Mouse (Mus musculus) left cerebral cortex, postnatal 25 days (tissue): Measurements from ENCODE around the gene Tufm. TPM values are rescaled to one million over a fixed set of nuclear protein-coding genes. Genes with fewer than 3 reads are reported as not detected.

Source experiments
- DNase-seq, 2 experiments: peaks; one replicate each; pipeline ENCODE4 v3.0.0; 2022; ENCODE audit warnings: low spot score in 2 of 2, mixed read lengths in 1 of 2
- intact Hi-C: fragments of 180-260 bp; cut with DNase I; formaldehyde crosslinking; loops from one replicate; pipeline ENCODE4 v1.15.1; 2025
- total RNA-seq, 2 experiments: library from RNA; stranded (reverse); gene quantifications; 2 replicates each; pipeline ENCODE4 v1.2.3; 2021

Gene Tufm
- total RNA-seq, 2 experiments from 2014 or later, result 76.3 to 92.6 TPM

DNA sequence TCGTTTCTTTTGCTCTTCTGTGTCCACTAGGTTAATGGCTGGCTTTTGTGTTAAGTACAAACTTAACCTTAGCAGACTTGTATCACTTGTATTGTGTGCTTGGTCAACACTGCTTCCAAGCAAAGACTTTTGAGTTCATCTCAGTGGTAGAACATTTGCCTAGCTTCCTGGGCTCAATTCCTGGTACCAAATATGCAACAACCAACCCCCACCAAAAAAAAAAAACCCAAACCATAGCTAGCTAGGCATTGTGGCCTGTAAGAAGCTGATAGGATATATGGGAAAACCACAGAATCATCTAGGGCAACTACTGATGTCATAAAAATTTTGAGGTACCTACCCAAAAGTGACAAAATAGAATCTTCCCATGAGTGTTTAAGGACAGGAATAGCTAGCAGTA, 3.8 kb downstream of the Tufm start:
- intact Hi-C loops, result no loop called here

DNA sequence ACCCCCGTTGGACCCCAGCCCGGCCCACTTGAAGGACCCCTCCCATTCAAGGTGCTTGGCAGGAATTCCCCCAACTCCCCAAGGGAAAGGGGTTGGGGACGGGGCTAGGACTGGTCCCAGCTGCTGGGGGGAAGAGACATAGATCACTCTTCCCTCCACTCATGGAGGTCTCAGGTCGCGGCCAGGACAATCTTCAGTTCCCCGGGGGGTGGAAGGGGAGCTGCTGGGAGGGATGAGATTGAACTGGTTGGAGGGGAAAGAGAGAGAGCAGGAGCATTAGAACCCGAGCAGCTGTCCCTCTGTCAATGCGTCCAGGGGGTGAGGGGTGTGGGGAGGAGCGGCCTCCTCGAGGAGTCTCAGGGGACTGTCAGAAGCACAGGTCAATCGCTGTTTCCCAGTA, 4.8 kb downstream of the Tufm start:
- intact Hi-C loops, result no loop called here
- DNase-seq, result no peak

More for the DNA sequence above, 3.8 kb downstream of the Tufm start:
- no peak for DNase-seq

DNA sequence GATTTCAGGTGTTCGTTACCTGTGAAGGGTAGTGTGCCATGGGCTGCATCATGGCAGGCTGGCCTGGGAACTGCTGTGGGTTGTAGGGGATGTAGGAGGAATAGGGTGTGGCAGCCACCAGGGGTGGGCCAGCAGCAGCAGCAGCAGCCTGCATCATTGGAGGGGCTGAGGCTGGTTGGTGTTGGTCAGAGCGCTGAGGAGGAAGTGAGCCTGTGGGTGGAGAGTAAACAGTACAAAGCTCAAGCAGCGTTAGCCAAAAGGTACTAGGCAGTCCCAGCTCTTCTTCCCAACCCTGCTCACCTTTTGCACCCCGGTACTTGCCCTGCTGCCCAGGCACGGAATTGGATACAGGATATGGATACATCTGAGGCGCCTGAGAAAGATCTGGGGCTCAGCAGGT, 7.0 kb downstream of the Tufm start:
- intact Hi-C loops, result no loop called here
- DNase-seq, result no peak

DNA sequence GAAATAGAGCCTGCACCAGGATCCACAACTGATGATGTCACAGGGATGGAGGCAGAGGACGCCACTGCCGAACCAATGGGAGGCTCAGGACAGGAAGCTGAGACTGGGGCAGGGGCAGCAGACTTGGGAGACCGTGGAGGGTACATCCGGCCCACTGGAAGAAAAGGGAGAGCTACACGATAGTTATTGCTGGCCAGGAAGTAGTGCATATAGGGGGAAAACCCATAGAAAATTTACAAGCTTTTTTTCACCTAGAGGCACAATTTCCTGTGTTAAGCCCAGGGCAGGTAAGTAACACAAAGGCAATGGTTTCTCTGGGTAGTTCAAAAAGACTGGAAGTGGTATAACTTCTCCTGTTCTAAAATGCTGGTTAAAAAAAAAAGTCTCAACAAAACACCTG, 9.3 kb downstream of the Tufm start:
- intact Hi-C loops, result loop anchor here (5.0 kb wide), 1 partner anchor 51 kb away; no protein-coding TSS in a partner anchor
- DNase-seq, result no peak

DNA sequence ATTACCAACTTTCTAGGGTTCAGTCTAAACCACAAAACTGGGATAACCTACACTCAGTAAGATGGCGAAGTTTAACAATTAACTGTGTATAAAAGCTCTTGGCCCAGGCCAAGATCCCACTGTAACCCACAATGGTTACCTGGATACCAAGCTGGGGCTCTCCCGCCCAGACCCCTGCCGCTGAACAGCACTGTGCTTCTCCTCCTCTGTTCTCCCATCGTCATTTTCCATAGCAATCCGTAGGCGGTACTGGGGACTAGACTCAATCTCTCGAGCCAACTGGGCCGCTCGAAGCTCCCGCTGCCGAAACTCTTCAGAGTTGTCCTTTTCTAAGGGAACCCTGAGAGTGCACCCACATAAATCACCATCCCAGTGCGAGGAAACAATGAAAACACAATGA, 10.8 kb downstream of the Tufm start:
- no peak for DNase-seq
- intact Hi-C loops, result loop anchor here (5.0 kb wide), 1 partner anchor 49 kb away; no protein-coding TSS in a partner anchor

DNA sequence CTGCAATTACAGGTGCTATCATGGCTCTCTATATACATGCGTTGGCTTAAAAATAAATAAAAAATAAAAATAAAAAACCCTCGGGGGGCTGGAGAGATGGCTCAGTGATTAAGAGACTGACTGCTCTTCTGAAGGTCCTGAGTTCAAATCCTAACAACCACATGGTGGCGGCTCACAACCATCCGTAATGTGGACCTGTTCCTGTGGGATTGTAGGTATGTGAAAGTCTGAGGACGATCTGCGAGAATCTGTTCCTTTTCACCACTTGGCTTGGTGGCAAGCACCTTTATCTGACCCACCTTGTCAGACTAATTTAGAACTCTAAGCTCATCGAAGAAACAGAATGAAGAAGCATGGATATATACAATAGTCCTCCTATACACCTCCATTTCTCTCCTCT, 12.3 kb downstream of the Tufm start:
- intact Hi-C loops, result loop anchor here (5.0 kb wide), 1 partner anchor 48 kb away; no protein-coding TSS in a partner anchor
- DNase-seq, result no peak

DNA sequence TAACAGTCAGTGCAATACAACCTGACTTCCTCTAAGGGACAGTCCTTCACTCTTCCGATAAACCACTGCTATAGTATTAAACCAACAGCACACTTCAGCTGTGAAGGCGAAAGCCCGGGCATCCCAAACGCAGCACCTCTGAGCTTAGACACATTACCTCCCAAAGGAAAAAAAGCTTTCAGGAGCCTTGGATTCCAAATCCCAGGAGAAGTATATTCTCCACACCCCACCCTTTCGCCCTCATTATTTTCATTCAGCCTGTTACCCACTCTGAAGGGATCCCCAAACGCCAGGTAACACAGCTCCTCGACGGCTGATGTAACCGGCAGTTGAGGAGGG, 14.5 kb downstream of the Tufm start:
- intact Hi-C loops, result loop anchor here (1.0 to 5.0 kb wide), 2 partner anchors 14 to 296 kb away; partner anchors contain the start of genes Fam57b and Tufm
- DNase-seq, result no peak

DNA sequence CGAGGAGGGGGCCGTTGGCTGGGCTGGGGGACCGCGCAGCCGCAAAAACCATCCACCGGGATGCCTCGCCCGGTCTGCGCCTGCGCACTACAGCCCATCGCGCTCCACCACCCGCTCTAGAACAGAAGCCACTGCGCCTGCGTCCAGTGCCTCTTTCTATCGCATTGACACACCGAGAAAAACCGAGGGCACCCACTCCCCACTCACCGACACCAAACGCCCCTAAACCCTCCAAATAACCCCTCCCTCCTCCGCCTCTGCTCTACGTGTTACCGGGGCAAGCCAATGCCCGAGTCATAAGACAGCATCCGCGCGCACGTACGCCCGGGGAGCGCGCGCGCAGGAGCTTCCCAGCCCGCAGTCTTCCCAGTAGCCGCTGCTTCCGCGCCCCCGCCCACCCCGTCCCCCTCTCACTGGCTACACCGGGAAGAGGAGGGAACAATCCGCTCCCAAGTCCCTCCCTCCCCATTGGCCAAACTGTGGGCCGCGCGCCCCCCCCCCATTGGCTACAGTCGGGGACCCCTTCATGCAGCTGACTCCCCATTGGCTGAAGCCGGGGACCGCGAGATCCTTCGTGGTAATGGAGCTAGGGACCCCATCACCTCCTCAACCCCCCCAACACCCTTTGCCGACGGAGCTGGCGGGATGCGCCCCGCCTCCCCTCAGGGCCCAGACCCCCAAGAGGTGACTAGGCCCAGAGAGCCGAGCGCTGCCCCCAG, 15.0 kb downstream of the Tufm start:
- intact Hi-C loops, result loop anchor here (1.0 to 5.0 kb wide), 2 partner anchors 15 to 295 kb away; partner anchors contain the start of genes Fam57b and Tufm

DNA sequence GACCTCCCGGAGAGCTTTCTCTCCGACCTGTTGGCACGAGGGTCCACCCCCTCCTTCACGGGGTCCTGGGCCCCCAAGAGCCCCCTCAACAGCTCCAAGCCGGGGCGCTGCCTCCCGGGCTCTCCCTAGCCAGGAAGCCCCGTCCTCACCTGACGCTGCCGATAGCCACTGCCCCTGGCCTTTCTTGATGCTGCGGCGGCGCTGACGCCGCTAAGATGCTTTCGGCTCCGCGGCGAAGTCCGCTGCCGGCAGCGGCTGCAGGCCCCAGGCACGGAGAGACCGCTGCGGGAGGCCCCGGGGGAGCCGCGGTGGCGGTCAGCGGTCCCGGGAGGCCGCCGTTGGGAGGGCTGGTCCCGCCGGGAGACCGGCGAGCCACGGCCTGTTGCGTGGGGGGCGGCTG, 15.6 kb downstream of the Tufm start:
- intact Hi-C loops, result loop anchor here (1.0 to 5.0 kb wide), 4 partner anchors 15 to 295 kb away; partner anchors contain the start of genes Eif3c, Fam57b, Sh2b1 and Tufm
- no peak for DNase-seq

More for the DNA sequence above, 15.0 kb downstream of the Tufm start:
- peak; percentile 94 to 96 for DNase-seq

DNA sequence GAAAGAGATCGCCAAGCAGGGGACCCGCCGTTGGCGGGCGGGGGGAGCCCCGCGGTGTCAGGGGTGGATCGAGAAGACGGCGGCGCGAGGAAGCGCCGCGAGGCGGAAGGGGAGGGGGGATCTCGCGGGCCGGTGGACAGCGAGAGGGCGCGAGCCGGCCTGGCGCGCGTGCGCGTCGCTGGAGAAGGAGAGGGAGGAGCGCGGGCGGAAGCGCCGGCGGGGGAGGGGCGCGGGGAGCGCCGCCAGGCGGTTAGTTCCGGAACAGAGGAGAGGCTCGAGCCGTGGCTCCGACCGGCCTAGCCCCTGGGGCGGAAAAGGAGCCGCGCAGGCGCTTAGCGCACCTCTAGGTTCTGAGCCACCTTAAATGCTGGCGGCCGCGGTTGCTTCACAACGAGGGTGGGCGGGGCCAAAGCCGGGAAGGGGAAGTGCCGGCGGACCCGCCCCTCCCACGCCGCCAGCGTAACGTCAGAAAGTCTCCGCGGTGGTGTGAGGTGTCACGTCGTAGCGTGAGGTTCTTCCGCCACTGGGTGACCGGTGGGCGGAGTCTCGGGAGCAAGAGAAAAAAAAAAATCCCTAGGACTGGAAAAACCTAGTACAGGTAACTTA, 16.2 kb downstream of the Tufm start, which contains the start of gene Atxn2l:
Atxn2l (minus strand) TSS at position 165 of the 606 bp plus-strand sequence.
- peak; percentile 99 for DNase-seq
- intact Hi-C loops, result loop anchor here (1.0 to 5.0 kb wide), 3 partner anchors 28 to 294 kb away; partner anchors contain the start of genes Eif3c, Fam57b and Sh2b1

DNA sequence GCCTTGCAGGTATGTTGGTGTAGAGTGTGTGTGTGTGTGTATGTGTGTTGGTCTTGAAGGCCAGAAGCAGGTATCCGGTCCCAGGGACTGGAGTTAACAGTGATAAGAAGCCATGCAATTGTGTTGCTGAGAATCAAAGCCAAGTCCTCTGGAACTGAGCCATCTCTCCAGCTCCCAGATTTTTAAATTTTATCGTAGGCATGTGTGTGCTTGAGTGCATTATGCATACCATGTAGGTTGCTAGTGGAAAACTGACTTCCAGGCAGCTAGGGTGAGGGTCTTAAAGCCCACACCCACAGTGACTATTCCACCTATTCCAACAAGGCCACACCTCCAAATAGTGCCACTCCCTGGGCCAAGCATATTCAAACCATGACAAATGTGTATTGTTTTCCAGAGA, 17.8 kb downstream of the Tufm start:
- DNase-seq, result no peak
- intact Hi-C loops, result loop anchor here (5.0 kb wide), 1 partner anchor 292 kb away; the partner anchor contains the start of gene Fam57b

DNA sequence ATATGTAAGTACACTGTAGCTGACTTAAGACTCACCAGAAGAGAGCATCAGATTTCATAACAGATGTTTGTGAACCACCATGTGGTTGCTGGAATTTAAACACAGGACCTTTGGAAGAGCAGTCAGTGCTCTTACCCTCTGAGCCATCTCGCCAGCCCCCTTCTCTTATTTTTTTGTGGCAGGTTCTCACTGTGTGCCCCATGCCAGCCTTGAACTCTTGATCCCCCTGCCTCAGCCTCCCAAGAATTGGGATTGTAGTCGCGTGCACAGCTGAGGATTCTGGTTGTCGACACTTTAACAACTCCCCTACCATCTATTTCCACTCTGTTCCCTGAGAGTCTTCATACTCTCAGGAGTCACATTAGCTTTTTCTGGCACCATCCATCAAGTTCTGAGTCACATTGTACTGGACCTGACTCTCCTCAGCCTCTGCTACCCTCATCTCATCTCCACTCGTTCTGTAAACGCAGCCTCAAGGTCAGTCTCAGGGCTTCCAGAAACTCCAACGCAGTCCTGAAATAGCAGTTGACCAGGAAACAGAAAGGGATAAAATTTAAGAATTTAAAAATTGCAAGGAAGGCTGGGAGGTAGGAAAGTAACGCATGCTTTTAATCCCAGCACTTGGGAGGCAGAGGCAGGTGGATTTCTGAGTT, 20.1 kb downstream of the Tufm start:
- intact Hi-C loops, result no loop called here
- DNase-seq, result no peak

DNA sequence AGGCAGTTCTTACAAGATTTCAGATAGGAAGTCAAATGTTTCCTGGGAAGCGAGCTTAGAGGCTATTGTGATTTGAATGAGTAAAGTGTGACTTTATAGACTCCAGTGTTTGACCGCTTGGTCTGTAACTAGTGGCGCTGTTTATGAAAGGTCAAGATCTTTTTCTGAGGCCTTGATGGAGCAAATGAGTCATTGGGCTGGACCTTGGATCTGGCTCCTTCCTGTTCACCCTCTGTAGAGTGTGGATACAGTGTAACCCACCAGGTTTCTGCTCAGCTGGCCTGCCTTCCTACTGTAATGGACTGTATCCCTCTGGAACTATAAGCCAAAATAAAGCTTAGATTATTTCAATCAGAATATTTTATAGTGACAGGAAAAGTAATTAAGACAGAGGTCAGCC, 24.1 kb downstream of the Tufm start:
- DNase-seq, result no peak
- intact Hi-C loops, result no loop called here

DNA sequence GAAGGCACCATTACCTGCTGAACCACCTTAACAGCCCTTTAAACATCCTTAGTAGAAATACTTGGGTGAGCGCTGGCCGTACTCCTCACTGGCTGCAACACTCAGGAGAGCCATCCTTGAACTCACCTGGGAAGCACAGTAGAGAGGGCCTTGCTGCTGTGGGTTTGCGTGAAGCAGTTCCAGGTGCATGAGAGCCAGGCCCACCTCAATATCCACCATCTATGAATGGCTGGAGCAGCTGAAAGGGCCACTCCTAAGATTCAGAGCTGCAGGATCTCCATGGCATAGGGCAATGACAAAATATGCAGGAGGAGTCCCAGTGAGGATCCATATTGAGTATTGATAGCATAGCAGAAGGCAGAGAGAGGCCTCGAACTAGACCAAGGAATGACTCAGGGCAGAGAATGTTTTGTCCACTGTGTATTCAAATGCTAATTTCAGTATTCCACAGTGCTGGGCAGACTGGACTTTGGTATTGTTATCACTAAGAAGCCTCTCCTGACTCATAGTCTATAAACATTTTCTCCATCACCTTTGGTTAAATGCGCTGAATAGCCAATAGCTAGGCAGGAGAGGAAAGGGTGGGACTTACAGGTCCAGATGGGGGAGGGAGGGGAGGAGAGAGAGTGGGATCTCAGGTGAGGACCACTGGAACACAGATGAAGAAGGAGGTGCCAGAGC, 31.2 kb downstream of the Tufm start:
- intact Hi-C loops, result no loop called here
- no peak for DNase-seq

DNA sequence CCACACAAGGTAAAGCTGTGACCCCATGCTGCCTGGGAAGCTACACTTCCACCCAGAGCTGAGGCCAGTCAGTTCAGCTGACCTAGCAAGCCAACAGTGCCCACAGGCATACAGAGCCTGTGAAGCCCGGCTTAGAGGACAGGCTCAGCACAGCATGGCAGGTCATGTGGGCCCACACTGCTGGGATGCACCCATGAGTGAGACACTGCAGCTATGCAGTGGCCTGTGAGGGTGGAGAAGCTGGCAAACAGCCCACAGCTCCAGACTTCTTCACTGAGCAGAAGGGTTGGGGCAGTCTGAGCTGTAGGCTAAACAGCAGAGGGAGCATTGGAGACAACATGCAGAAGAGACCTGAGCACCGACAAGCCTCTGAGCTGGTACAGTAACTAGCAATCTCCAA, 32.4 kb downstream of the Tufm start:
- intact Hi-C loops, result no loop called here
- DNase-seq, result peak in 1 of 2 experiments; percentile 14

DNA sequence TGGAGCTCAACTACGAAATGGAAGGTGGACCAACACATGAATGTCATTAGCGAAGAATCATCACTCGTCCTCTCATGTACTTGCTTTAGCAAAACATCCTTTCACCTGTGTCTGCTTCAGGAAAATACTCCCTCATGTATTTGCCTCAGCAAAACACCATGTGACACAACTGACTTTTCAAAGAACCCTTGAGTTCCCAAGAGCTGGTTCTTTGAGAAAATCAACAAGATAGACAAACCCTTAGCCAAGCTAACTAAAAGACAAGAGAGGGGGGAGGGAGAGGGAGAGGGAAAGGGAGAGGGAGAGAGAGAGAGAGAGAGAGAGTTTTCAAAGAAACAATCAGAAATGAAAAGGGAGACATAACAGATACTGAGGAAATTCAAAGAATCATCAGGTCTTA, 36.2 kb downstream of the Tufm start:
- intact Hi-C loops, result no loop called here
- DNase-seq, result no peak

DNA sequence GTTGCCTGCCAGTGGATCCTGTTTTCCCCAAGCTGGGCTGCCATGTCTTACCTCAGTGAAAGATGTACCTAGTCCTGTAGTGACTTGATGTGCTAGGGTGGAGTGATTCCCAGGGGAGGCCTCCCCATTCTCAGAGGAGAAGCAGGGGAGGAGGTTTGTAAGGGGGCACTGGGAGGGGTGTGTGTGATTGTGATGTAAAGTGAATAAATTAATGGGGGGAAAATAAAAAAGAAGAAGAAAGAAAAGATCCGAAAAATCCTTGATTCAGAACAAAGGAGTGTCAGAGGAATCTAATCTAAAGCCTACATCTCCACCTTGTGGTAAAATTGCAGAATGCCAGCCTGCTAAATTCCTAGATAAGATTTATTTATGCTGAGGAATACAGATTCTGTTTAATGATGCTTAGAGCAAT, 41.0 kb downstream of the Tufm start:
- intact Hi-C loops, result loop anchor here (1.0 to 2.0 kb wide), 3 partner anchors 47 to 205 kb away; no protein-coding TSS in a partner anchor
- peak; percentile 46 to 57 for DNase-seq

DNA sequence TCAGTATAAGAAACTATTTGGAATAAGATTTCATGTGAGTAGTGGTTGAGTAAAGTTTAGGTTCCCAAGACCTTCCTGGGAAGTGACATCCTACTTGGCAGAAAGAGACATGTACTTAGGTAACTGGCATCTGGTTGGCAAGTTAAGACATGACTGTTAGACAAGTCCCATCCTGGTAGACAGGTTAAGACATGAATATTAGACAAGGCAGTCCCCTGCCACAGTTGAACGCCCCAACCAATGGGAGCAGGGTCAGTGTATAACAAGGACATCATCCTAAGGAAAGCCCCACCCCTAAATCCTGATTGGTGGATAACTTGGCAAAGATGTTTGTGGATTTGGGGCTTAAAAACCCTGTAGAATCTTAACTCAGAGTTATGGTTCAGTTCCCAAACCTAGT, 46.3 kb downstream of the Tufm start:
- DNase-seq, result no peak

DNA sequence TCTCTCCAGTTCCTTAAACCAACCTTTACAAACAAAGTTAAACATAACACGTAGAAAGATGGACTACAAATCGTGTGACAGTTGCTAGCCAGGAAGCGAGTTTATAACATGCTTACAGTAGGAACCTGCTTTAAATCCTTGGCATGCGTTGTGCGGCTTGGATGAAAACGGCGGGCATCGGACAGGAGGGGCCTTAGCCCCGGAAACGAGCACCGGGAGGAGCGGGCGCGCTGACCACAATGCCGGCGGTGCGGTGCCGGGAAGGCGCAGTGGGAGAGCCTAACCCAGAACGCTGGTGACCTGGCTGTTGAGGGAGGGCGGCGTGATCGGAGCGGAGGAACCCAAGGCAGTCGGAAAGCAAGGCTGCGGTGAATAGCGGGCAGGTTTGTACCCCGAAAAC, 48.6 kb downstream of the Tufm start:
- intact Hi-C loops, result no loop called here
- DNase-seq, result no peak

More for the DNA sequence above, 46.3 kb downstream of the Tufm start:
- intact Hi-C loops, result no loop called here

DNA sequence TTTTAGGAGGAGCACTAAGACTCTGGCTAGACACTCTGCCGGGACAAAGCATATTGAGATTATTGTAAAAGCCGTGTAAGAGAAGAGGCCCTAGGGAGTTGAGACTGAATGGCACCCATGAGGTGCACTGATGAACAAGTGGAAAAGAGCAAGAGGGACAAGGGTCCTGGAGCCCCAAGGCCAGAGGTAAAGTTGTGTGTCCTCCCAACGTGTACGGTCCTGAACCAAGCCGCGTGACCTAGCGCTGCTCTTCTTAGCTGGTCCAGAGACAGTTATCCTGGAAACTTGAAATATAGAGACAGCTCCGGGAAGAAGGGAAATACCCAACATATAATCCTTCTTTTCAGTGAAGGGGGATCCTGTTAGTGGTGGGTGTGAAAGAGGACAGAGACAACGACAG, 49.3 kb downstream of the Tufm start:
- intact Hi-C loops, result no loop called here
- DNase-seq, result no peak
